In genomic region chr19:53768478-53768877, GRCm38 (mm10) we compare ENCODE assay signal across 8 mouse cellular contexts.
DNase-seq lines count a peak whose midpoint lies in the region; ATAC-seq and TF ChIP-seq lines count a peak whose summit lies in the region.
"Had no signal": no experiment of that assay in that cellular context is flagged by ENCODE, and none has a peak within 500 bp of the region (broad histone marks: within the 10 kb centered on the region; RNA-seq: fewer than 3 reads in every experiment).

No protein-coding gene starts in this region.

- H3K4me1 ChIP-seq in liver, embryonic 11.5 days (replicated peaks; ENCODE audit: control insufficient read depth, insufficient read depth, low read length): peaks cover 12% of the 10 kb centered on the region
- H3K4me1 ChIP-seq in liver, embryonic 12.5 days: peaks cover 37% of the 10 kb centered on the region
- H3K4me1 ChIP-seq in G1E (ENCODE audit: insufficient read depth, low read depth, low read length): peaks cover 46% of the 10 kb centered on the region

- H3K27me3 ChIP-seq in liver, embryonic 11.5 days (replicated peaks; ENCODE audit: control insufficient read depth, insufficient read depth, low read length): no peaks in the 10 kb centered on the region
- no peaks in the 10 kb centered on the region for H3K27me3 ChIP-seq in liver, embryonic 12.5 days (replicated peaks)
- H3K27me3 ChIP-seq in G1E (ENCODE audit: insufficient read depth, low read length): peaks cover 5% of the 10 kb centered on the region; the same call in 1 of the 2 replicates
- H3K27me3 ChIP-seq: hindbrain, embryonic 15.5 days had no signal

- peak overlapping the region; percentile 49; the same call in 1 of the 2 replicates for H3K27ac ChIP-seq in liver, embryonic 11.5 days (ENCODE audit: low read depth, low read length)
- no peak overlapping the region for H3K27ac ChIP-seq in liver, embryonic 12.5 days
- H3K27ac ChIP-seq: hindbrain, embryonic 15.5 days had no signal

- ATAC-seq in liver, embryonic 11.5 days (replicated peaks; ENCODE audit: low FRiP score): peak; percentile 54
- no peak for ATAC-seq in liver, embryonic 12.5 days
- peak; percentile 15; the same call in 1 of the 2 replicates for ATAC-seq in G1E (ENCODE audit: extremely low read depth, insufficient number of reproducible peaks, low FRiP score, poor library complexity, severe bottlenecking)

- no peak overlapping the region for H3K4me2 ChIP-seq in liver, embryonic 11.5 days
- no peak overlapping the region for H3K4me2 ChIP-seq in liver, embryonic 12.5 days
- H3K4me2 ChIP-seq: hindbrain, embryonic 15.5 days had no signal

- H3K4me3 ChIP-seq in liver, embryonic 11.5 days (ENCODE audit: low read depth, low read length): no peak overlapping the region
- H3K4me3 ChIP-seq in liver, embryonic 12.5 days: no peak overlapping the region
- no peak overlapping the region for H3K4me3 ChIP-seq in G1E (ENCODE audit: low read depth, low read length)
- H3K4me3 ChIP-seq: hindbrain, embryonic 15.5 days had no signal

- no peak for TF ChIP-seq CTCF in G1E (IDR thresholded peaks at IDR 0.05; ENCODE audit: low read depth, low read length)

- H3K36me3 ChIP-seq in liver, embryonic 11.5 days (ENCODE audit: control insufficient read depth, insufficient read depth, low read length): no peaks in the 10 kb centered on the region
- H3K36me3 ChIP-seq in liver, embryonic 12.5 days: no peaks in the 10 kb centered on the region
- H3K36me3 ChIP-seq in G1E (replicated peaks): no peaks in the 10 kb centered on the region
- H3K36me3 ChIP-seq: hindbrain, embryonic 15.5 days had no signal

- 25% methylated on average over 3 of the region's 3 CpGs for WGBS in liver, embryonic 11.5 days
- WGBS in liver, embryonic 12.5 days (ENCODE audit: insufficient replicate concordance): 19% methylated on average over 3 of the region's 3 CpGs

- H3K9me3 ChIP-seq in liver, embryonic 11.5 days (ENCODE audit: control insufficient read depth, low read length): no peaks in the 10 kb centered on the region
- H3K9me3 ChIP-seq in liver, embryonic 12.5 days (replicated peaks): no peaks in the 10 kb centered on the region
- peaks cover 15% of the 10 kb centered on the region for H3K9me3 ChIP-seq in G1E (replicated peaks)
- H3K9me3 ChIP-seq: hindbrain, embryonic 15.5 days had no signal

- no peak overlapping the region for H3K9ac ChIP-seq in liver, embryonic 11.5 days (ENCODE audit: low read depth, low read length)
- H3K9ac ChIP-seq in liver, embryonic 12.5 days: no peak overlapping the region
- H3K9ac ChIP-seq: hindbrain, embryonic 15.5 days had no signal

- DNase-seq in liver, embryonic 11.5 days (ENCODE audit: low spot score): no peak
- peak; percentile 58 for DNase-seq in G1E (ENCODE audit: low spot score)
- DNase-seq in cerebellum, adult 18-20 months: peak; percentile 13 to 21
- DNase-seq in heart, adult 8-10 months (ENCODE audit: low spot score): peak; percentile 67
- DNase-seq in layer of hippocampus, adult 9-10 months (ENCODE audit: low spot score): peak; percentile 70
- peak; percentile 70 for DNase-seq in retina, postnatal 7 days (ENCODE audit: low read depth, low spot score)
